Mouse (Mus musculus) left cerebral cortex, postnatal 10 days (tissue): ENCODE measurements around the gene Senp6. TPM values are rescaled to one million over a fixed set of nuclear protein-coding genes. Genes with fewer than 3 reads are reported as not detected.

Experiments
- DNase-seq, 2 experiments: peaks; one replicate each; pipeline ENCODE4 v3.0.0; 2021 to 2022; ENCODE audit warnings: low spot score in 2 of 2, mixed read lengths in 1 of 2; ENCODE audit errors: extremely low spot score in 1 of 2
- intact Hi-C: fragments of 180-260 bp; cut with DNase I; formaldehyde crosslinking; loops from one replicate; pipeline ENCODE4 v1.15.1; 2025
- total RNA-seq, 2 experiments: library from RNA; stranded (reverse); gene quantifications; 2 replicates each; pipeline ENCODE4 v1.2.3; 2021

The Senp6 gene
- total RNA-seq, 2 experiments from 2014 or later = 93.0 to 100 TPM

- DNase-seq = no peak
- intact Hi-C loops = no loop called here
These were observed 127.7 kb downstream of the Senp6 start for GRCm38 (mm10) chr9:80194446-80194845.

Other genes with a start within 250 kb of the Senp6 start
- gene Filip1, start 54.1 kb upstream of the Senp6 start, total RNA-seq = 10 to 100 TPM; 27.3 to 30.0 TPM
- 10 to 100 TPM; 46.3 to 49.6 TPM for gene Myo6, start 98.1 kb downstream of the Senp6 start, total RNA-seq